22 mouse cellular contexts compared by ENCODE assay signal in genomic region chr17:86572576-86572975, GRCm38 (mm10).
DNase-seq lines count a peak whose midpoint lies in the region; ATAC-seq and TF ChIP-seq lines count a peak whose summit lies in the region.
"Had no signal": no experiment of that assay in that cellular context is flagged by ENCODE, and none has a peak within 500 bp of the region (broad histone marks: within the 10 kb centered on the region; RNA-seq: fewer than 3 reads in every experiment).

No protein-coding gene starts in this region.

- no peaks in the 10 kb centered on the region for H3K27me3 ChIP-seq in liver, adult 2 months (ENCODE audit: control insufficient read depth, insufficient read depth, low read length)
- H3K27me3 ChIP-seq in liver, embryonic 12.5 days (replicated peaks): no peaks in the 10 kb centered on the region
- H3K27me3 ChIP-seq in stomach, embryonic 16.5 days (ENCODE audit: control insufficient read depth, insufficient read depth, low read length): no peaks in the 10 kb centered on the region
- H3K27me3 ChIP-seq: heart, embryonic 12.5 days; limb, embryonic 12.5 days; neural tube, embryonic 15.5 days had no signal

- no peak for ATAC-seq in liver, embryonic 12.5 days
- no peak for ATAC-seq in stomach, embryonic 16.5 days (ENCODE audit: insufficient read depth, low FRiP score)
- ATAC-seq: CD4-positive, CD25-positive, alpha-beta regulatory T cell, adult 4 months; forebrain, embryonic 14.5 days; hindbrain, postnatal 0 days; intestine, embryonic 16.5 days had no signal

- no peak for TF ChIP-seq POLR2A in liver, adult 2 months (IDR thresholded peaks at IDR 0.05; ENCODE audit: extremely low read depth, insufficient read depth, low read length)

- peaks cover 5% of the 10 kb centered on the region; the same call in 1 of the 2 replicates for H3K4me1 ChIP-seq in liver, adult 2 months (ENCODE audit: control insufficient read depth, insufficient read depth, low read length)
- no peaks in the 10 kb centered on the region for H3K4me1 ChIP-seq in liver, embryonic 12.5 days
- 0 out of 2 replicates have a peak, but pooled peaks cover 5% of the 10 kb centered on the region for H3K4me1 ChIP-seq in stomach, embryonic 16.5 days (ENCODE audit: control insufficient read depth, insufficient read depth, low read length)
- H3K4me1 ChIP-seq: heart, embryonic 12.5 days; limb, embryonic 12.5 days; neural tube, embryonic 15.5 days had no signal

- peak; percentile 64 for DNase-seq in heart, adult 11 months
- no peak for DNase-seq in heart, postnatal 36 days
- peak; percentile 46 for DNase-seq in liver, adult 2 months (ENCODE audit: extremely low read depth, low read depth, low spot score)
- peak; percentile 39 to 51 for DNase-seq in kidney, postnatal 4 days
- no peak for DNase-seq in adrenal gland, postnatal 25 days
- DNase-seq in B cell, adult 2 months: no peak
- DNase-seq: adrenal gland, postnatal 14 days; cerebellum, adult 8-10 months; gastrocnemius, postnatal 10 days; heart, adult 18-20 months; heart, postnatal 10 days had no signal

- 17% methylated on average over 8 of the region's 8 CpGs for WGBS in liver, adult 2 months
- 53% methylated on average over 8 of the region's 8 CpGs for WGBS in liver, embryonic 12.5 days (ENCODE audit: insufficient replicate concordance)
- WGBS in stomach, embryonic 16.5 days: 33% methylated on average over 8 of the region's 8 CpGs

- TF ChIP-seq CTCF in liver, adult 2 months (IDR thresholded peaks at IDR 0.05; ENCODE audit: low read depth, low read length): no peak

- H3K9me3 ChIP-seq in liver, embryonic 12.5 days (replicated peaks): no peaks in the 10 kb centered on the region
- H3K9me3 ChIP-seq in stomach, embryonic 16.5 days (replicated peaks; ENCODE audit: control insufficient read depth, low read length): no peaks in the 10 kb centered on the region
- H3K9me3 ChIP-seq: heart, embryonic 12.5 days; limb, embryonic 12.5 days; neural tube, embryonic 15.5 days had no signal

- H3K9ac ChIP-seq in liver, adult 2 months (ENCODE audit: low read depth, low read length): no peak overlapping the region
- H3K9ac ChIP-seq in liver, embryonic 12.5 days: no peak overlapping the region
- no peak overlapping the region for H3K9ac ChIP-seq in stomach, embryonic 16.5 days (ENCODE audit: low read length)
- H3K9ac ChIP-seq: heart, embryonic 12.5 days; limb, embryonic 12.5 days; liver, embryonic 14.5 days; neural tube, embryonic 15.5 days had no signal

- H3K4me2 ChIP-seq in liver, embryonic 12.5 days: no peak overlapping the region
- H3K4me2 ChIP-seq in stomach, embryonic 16.5 days (ENCODE audit: low read depth, low read length): no peak overlapping the region
- H3K4me2 ChIP-seq: heart, embryonic 12.5 days; limb, embryonic 12.5 days; midbrain, embryonic 11.5 days; neural tube, embryonic 15.5 days had no signal

- intact Hi-C loops in heart, postnatal 36 days (cut with DNase I): no loop called here

- no peaks in the 10 kb centered on the region for H3K79me2 ChIP-seq in liver, adult 2 months (ENCODE audit: control insufficient read depth, insufficient read depth, low read length)

- H3K27ac ChIP-seq in liver, adult 2 months (replicated peaks; ENCODE audit: insufficient read depth, low read depth, low read length): no peak overlapping the region
- H3K27ac ChIP-seq in liver, embryonic 12.5 days: no peak overlapping the region
- H3K27ac ChIP-seq in stomach, embryonic 16.5 days (ENCODE audit: low read length): peak overlapping the region; percentile 37; the same call in 1 of the 2 replicates
- H3K27ac ChIP-seq: hindbrain, postnatal 0 days; limb, embryonic 12.5 days; liver, embryonic 14.5 days; neural tube, embryonic 15.5 days had no signal

- no peak overlapping the region for H3K4me3 ChIP-seq in liver, adult 2 months (ENCODE audit: insufficient read depth, low read depth, low read length)
- no peak overlapping the region for H3K4me3 ChIP-seq in liver, embryonic 12.5 days
- H3K4me3 ChIP-seq in stomach, embryonic 16.5 days (replicated peaks; ENCODE audit: low read length): no peak overlapping the region
- H3K4me3 ChIP-seq: heart, embryonic 12.5 days; limb, embryonic 12.5 days; neural tube, embryonic 15.5 days had no signal

- H3K36me3 ChIP-seq in liver, adult 2 months (ENCODE audit: control insufficient read depth, insufficient read depth, low read length): no peaks in the 10 kb centered on the region
- H3K36me3 ChIP-seq in liver, embryonic 12.5 days: no peaks in the 10 kb centered on the region
- no peaks in the 10 kb centered on the region for H3K36me3 ChIP-seq in stomach, embryonic 16.5 days (ENCODE audit: control insufficient read depth, insufficient read depth, low read length)
- H3K36me3 ChIP-seq: heart, embryonic 12.5 days; limb, embryonic 12.5 days; neural tube, embryonic 15.5 days had no signal

Comparison
In these comparisons a context has a peak if more than half of its experiments do, and no peak if none do; other contexts are left out.
1. DNase-seq: peak in heart, adult 11 months (single experiment), liver, adult 2 months (single experiment) and kidney, postnatal 4 days (2 of 2); none in heart, postnatal 36 days (0 of 2), adrenal gland, postnatal 25 days (single experiment) and B cell, adult 2 months (0 of 2).